Mouse (Mus musculus) neural tube, embryonic 15.5 days (tissue): ENCODE results near the gene Tcl1b5. TPM values are rescaled to one million over a fixed set of nuclear protein-coding genes. Genes with fewer than 3 reads are reported as not detected.

Source experiments
- ATAC-seq: fragments of 200-750 bp; cut with Nextera tagmentation; 2 replicates; pipeline ENCODE4 v1.8.0; 2017; ENCODE audit warnings: mild to moderate bottlenecking, moderate TSS enrichment, moderate library complexity; ENCODE audit not compliant: low FRiP score
- H3K27ac ChIP-seq: fragments of 300-500 bp; sonication (generic); replicated peaks from 2 replicates; pipeline ENCODE4 v1.5.1; 2015; ENCODE audit warnings: mild to moderate bottlenecking, inconsistent platforms
- H3K27me3 ChIP-seq: fragments of 300-500 bp; sonication (generic); replicated peaks from 2 replicates; pipeline ENCODE4 v1.6.1; 2015; ENCODE audit warnings: inconsistent platforms
- H3K36me3 ChIP-seq: fragments of 300-500 bp; sonication (generic); 2 replicates; pipeline ENCODE4 v1.6.1; 2015; ENCODE audit warnings: inconsistent platforms
- H3K4me1 ChIP-seq: fragments of 300-500 bp; sonication (generic); 2 replicates; pipeline ENCODE4 v1.6.1; 2015; ENCODE audit warnings: inconsistent platforms
- H3K4me2 ChIP-seq: fragments of 300-500 bp; sonication (generic); 2 replicates; pipeline ENCODE4 v1.6.1; 2015; ENCODE audit warnings: inconsistent platforms, mild to moderate bottlenecking, moderate library complexity
- H3K4me3 ChIP-seq: fragments of 300-500 bp; sonication (generic); replicated peaks from 2 replicates; pipeline ENCODE4 v1.5.1; 2015; ENCODE audit warnings: mild to moderate bottlenecking, inconsistent platforms
- H3K9ac ChIP-seq: fragments of 300-500 bp; sonication (generic); replicated peaks from 2 replicates; pipeline ENCODE4 v1.6.1; 2015; ENCODE audit warnings: mild to moderate bottlenecking, inconsistent platforms
- H3K9me3 ChIP-seq: fragments of 300-500 bp; sonication (generic); replicated peaks from 2 replicates; pipeline ENCODE4 v1.6.1; 2016; ENCODE audit warnings: inconsistent platforms
- WGBS: fragments of 180-500 bp; shearing (Covaris S2); methylation state at CpG from one replicate; pipeline ENCODE4 v1.1.7; 2015; ENCODE audit warnings: mixed read lengths; 5-methylcytosine and 5-hydroxymethylcytosine counted together
- polyA plus RNA-seq: library from polyadenylated mRNA; unstranded; fragments of >200 nt; fragmentation: Nextera tagmentation; extraction: Ambion mirVana; gene quantifications from 2 replicates; pipeline ENCODE4 v1.2.1, GENCODE M21; 2015

Tcl1b5 gene
- polyA plus RNA-seq, 1 experiment from 2014 or later: not detected

DNA sequence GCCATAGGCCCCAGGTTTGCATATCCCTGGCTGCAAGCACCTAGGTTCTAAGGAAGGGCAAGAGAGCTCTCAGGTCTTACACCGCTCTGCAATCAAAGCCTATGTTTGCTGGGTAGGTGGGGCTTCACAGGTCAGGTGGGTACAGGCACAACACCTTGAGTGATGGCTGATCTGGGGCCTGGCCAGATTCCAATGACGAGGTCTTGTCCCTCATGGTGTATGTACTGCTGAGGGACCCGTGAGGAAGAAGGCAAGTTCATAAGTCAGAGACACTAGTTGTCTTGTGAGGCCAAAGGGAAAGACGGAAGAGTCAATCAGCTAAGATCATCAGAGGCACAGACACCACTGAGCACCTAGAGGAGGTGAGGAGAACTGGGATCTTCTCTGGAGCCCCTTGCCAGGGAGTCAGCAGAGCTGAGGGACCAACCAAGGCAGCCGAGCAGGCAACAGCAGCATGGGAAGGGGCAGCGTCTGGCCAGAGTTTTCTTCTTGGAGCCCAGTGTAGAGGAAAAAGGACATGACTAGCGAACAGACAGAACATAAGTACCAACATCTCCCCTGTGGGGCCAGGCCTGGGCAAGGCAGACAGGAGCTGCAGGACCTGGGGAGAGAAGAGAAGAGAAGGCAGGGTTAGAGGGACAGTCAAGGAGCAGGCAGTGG lies 41.1 kb downstream of the Tcl1b5 start:
- no peak overlapping the region for H3K4me2 ChIP-seq
- H3K9ac ChIP-seq: no peak overlapping the region
- no peaks in the 10 kb centered on the region for H3K4me1 ChIP-seq
- no peaks in the 10 kb centered on the region for H3K27me3 ChIP-seq
- WGBS: 93% methylated on average over 7 of the region's 7 CpGs
- H3K36me3 ChIP-seq: no peaks in the 10 kb centered on the region
- no peaks in the 10 kb centered on the region for H3K9me3 ChIP-seq
- no peak for ATAC-seq
- no peak overlapping the region for H3K27ac ChIP-seq
- no peak overlapping the region for H3K4me3 ChIP-seq

- no peak for ATAC-seq
These were observed 46.6 kb downstream of the Tcl1b5 start, which contains the start of gene Tcl1 for GRCm38 (mm10) chr12:105222601-105223319. TSS of gene Tcl1 (minus strand) at chr12:105222793.

DNA sequence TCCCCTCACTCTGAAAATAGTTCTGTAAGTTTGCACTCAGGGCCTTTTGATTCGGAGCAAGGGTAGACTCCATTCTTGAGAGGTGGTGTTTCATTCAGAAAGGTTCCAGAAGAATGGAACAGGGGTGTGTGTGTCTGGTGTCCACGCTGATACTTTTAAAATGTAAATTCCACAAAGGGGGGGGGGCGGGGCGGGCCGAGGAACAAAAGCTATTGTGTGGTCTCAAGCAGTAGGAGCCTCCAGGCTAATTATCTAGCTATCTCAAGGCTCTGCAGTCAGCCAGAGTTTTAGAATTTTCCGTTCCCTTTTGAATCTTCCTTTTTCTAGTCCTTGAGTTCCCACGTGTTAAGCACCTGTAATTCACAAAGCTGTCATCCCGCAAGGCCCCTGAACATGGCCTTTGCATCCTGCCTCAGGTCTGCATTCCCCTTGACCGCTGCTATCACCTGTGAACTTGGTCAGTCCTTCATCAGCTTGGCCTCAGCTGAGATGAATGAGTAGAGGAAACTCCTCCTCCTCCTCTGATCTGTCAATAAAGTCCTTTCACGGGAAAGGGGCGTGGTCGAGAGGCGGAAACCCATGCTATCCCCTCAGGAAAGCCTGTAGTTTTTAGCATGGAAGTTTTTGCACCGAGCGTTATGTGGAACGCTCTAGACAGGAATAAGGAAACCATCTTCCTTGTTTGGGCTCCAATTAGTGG lies 48.6 kb downstream of the Tcl1b5 start:
- 41% methylated on average over 16 of the region's 16 CpGs for WGBS
- H3K27me3 ChIP-seq: no peaks in the 10 kb centered on the region
- no peak overlapping the region for H3K4me2 ChIP-seq
- H3K4me1 ChIP-seq: no peaks in the 10 kb centered on the region
- no peaks in the 10 kb centered on the region for H3K9me3 ChIP-seq
- H3K4me3 ChIP-seq: no peak overlapping the region
- H3K27ac ChIP-seq: no peak overlapping the region
- no peak overlapping the region for H3K9ac ChIP-seq
- H3K36me3 ChIP-seq: no peaks in the 10 kb centered on the region
- ATAC-seq: no peak

More at GRCm38 (mm10) chr12:105222601-105223319, 46.6 kb downstream of the Tcl1b5 start, which contains the start of gene Tcl1:
- Histone ChIP-seq H3K4me3 (no peak within 1 kb of the TSS), H3K27ac (no peak within 1 kb of the TSS), H3K9ac (no peak within 1 kb of the TSS), H3K9me3 (no peaks in the 10 kb centered on the region), H3K36me3 (no peaks in the 10 kb centered on the region), H3K4me1 (no peaks in the 10 kb centered on the region), H3K4me2 (no peak within 1 kb of the TSS), H3K27me3 (no peaks in the 10 kb centered on the region)
- 94% methylated on average over 22 of the region's 22 CpGs for WGBS

Other genes starting within 250 kb of the Tcl1b5 start
- gene Syne3, start 166.5 kb upstream of the Tcl1b5 start, polyA plus RNA-seq: 0.28 and 0.66 TPM in 2 replicates
- 174 and 186 TPM in 2 replicates for gene Glrx5, start 143.7 kb upstream of the Tcl1b5 start, polyA plus RNA-seq
- gene Tcl1b2, start 30.3 kb upstream of the Tcl1b5 start, polyA plus RNA-seq: not detected in 2 replicates
- gene Tcl1b1, start 16.7 kb upstream of the Tcl1b5 start, polyA plus RNA-seq: not detected in 2 replicates
- not detected in 2 replicates for gene Tcl1b3, start 14.7 kb downstream of the Tcl1b5 start, polyA plus RNA-seq
- not detected in 2 replicates for gene Tcl1b4, start 25.6 kb downstream of the Tcl1b5 start, polyA plus RNA-seq
- not detected in 2 replicates for gene Tcl1, start 46.4 kb downstream of the Tcl1b5 start, polyA plus RNA-seq
- gene Tunar, start 157.5 kb downstream of the Tcl1b5 start, polyA plus RNA-seq: 24.1 and 24.2 TPM in 2 replicates